Mouse (Mus musculus) heart, postnatal 0 days (tissue): ENCODE results near the gene Fam13c. TPM values are rescaled to one million over a fixed set of nuclear protein-coding genes. Genes with fewer than 3 reads are reported as not detected.

Experiments used
- ATAC-seq: fragments of 200-750 bp; cut with Nextera tagmentation; 2 replicates; pipeline ENCODE4 v1.8.0; 2017; ENCODE audit warnings: low read depth, moderate number of reproducible peaks, moderate library complexity; ENCODE audit not compliant: insufficient read depth
- DNase-seq: peaks from one replicate; pipeline ENCODE4 v3.0.0-alpha.2; 2016; ENCODE audit warnings: low spot score
- H3K27ac ChIP-seq: fragments of 300-500 bp; sonication (generic); 2 replicates; pipeline ENCODE4 v1.5.1; 2014; ENCODE audit warnings: low read depth, mild to moderate bottlenecking
- H3K27me3 ChIP-seq: fragments of 300-500 bp; sonication (generic); 2 replicates; pipeline ENCODE4 v1.6.1; 2014; ENCODE audit warnings: low read length, mixed read lengths; ENCODE audit not compliant: control insufficient read depth, insufficient read depth
- H3K36me3 ChIP-seq: fragments of 300-500 bp; sonication (generic); replicated peaks from 2 replicates; pipeline ENCODE4 v1.6.1; 2014; ENCODE audit warnings: low read length, mixed read lengths; ENCODE audit not compliant: control insufficient read depth, insufficient read depth
- H3K4me1 ChIP-seq: fragments of 300-500 bp; sonication (generic); 2 replicates; pipeline ENCODE4 v1.6.1; 2014; ENCODE audit warnings: antibody characterized with exemption; ENCODE audit not compliant: control insufficient read depth, insufficient read depth
- H3K4me2 ChIP-seq: fragments of 300-500 bp; sonication (generic); 2 replicates; pipeline ENCODE4 v1.6.1; 2014; ENCODE audit warnings: low read depth, mild to moderate bottlenecking, low read length, moderate library complexity
- H3K4me3 ChIP-seq: fragments of 300-500 bp; sonication (generic); 2 replicates; pipeline ENCODE4 v1.5.1; 2014; ENCODE audit warnings: low read depth, low read length
- H3K9ac ChIP-seq: fragments of 300-500 bp; sonication (generic); replicated peaks from 2 replicates; pipeline ENCODE4 v1.6.1; 2014; ENCODE audit warnings: low read depth, low read length, mixed read lengths
- H3K9me3 ChIP-seq: fragments of 300-500 bp; sonication (generic); replicated peaks from 2 replicates; pipeline ENCODE4 v1.6.1; 2016; ENCODE audit warnings: low read length; ENCODE audit not compliant: control insufficient read depth
- CTCF ChIP-seq: IDR thresholded peaks from 2 replicates; pipeline ENCODE4 v1.5.1; 2016; ENCODE audit warnings: antibody characterized with exemption, control low read depth, low read depth
- EP300 ChIP-seq: IDR thresholded peaks from 2 replicates; pipeline ENCODE4 v1.6.1; 2016; ENCODE audit warnings: antibody characterized with exemption, low read depth
- WGBS: fragments of 180-500 bp; shearing (Covaris S2); extraction: QIAGEN DNeasy Blood & Tissue Kit; methylation state at CpG from one replicate; pipeline ENCODE4 v1.1.7; 2014; 5-methylcytosine and 5-hydroxymethylcytosine counted together
- polyA plus RNA-seq: library from polyadenylated mRNA; unstranded; fragments of >200 nt; fragmentation: Nextera tagmentation; extraction: Ambion mirVana; gene quantifications from 2 replicates; pipeline ENCODE4 v1.2.1, GENCODE M21; 2015
- total RNA-seq: library from RNA; depleted of rRNA; stranded (reverse); fragments of >200 nt; gene quantifications from 2 replicates; pipeline ENCODE4 v1.2.3, GENCODE M21; 2014; ENCODE audit warnings: low replicate concordance

Gene Fam13c
- total and polyA plus RNA-seq, 2 experiments from 2014 or later, result 0.19 to 7.8 TPM

GRCm38 (mm10) chr10:70530185-70530823, 90.0 kb downstream of the Fam13c start:
- Histone ChIP-seq H3K36me3 (no peaks in the 10 kb centered on the region), H3K9me3 (0 out of 2 replicates have a peak, but pooled peaks cover 2% of the 10 kb centered on the region), H3K4me2 (no peak overlapping the region), H3K9ac (no peak overlapping the region), H3K27me3 (no peaks in the 10 kb centered on the region), H3K4me1 (no peaks in the 10 kb centered on the region), H3K4me3 (no peak overlapping the region), H3K27ac (no peak overlapping the region)
- WGBS, result 76% methylated on average over 12 of the region's 12 CpGs
- TF ChIP-seq CTCF (no peak), EP300 (no peak)
- no peak for ATAC-seq
- no peak for DNase-seq

GRCm38 (mm10) chr10:70532249-70532648, 92.0 kb downstream of the Fam13c start:
- TF ChIP-seq CTCF (no peak), EP300 (no peak)
- Histone ChIP-seq H3K4me2 (no peak overlapping the region), H3K27me3 (no peaks in the 10 kb centered on the region), H3K27ac (no peak overlapping the region), H3K9ac (no peak overlapping the region), H3K4me1 (no peaks in the 10 kb centered on the region), H3K9me3 (no peaks in the 10 kb centered on the region), H3K36me3 (no peaks in the 10 kb centered on the region), H3K4me3 (no peak overlapping the region)
- DNase-seq (no peak), ATAC-seq (no peak)
- WGBS, result 75% methylated on average over 9 of the region's 9 CpGs

DNA sequence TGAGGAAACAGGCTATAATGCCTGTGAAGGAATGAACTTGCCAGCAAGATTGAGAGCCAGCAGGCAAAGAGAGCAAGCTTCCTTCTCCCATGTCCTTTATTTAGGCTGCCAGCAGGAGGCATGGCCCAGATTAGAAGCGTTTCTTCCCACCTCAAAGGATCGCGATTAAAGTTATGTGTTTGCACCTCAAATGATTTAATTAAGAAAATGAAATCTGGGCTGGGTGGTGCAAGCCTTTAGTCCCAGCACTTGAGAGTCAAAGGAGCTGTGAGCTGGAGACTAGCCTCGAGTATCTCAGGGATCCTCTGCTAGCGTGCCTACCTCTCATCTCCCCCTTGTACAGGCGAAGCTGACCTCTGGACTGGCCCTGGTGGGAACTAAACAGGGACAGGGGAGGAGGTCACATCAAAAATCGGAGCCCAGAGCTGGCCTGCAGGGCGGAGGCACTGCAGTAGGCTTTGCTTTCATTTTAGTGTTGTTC, 93.1 kb downstream of the Fam13c start:
- no peak for TF ChIP-seq EP300
- no peak for TF ChIP-seq CTCF
- H3K4me1 ChIP-seq, result no peaks in the 10 kb centered on the region
- no peaks in the 10 kb centered on the region for H3K27me3 ChIP-seq
- 72% methylated on average over 8 of the region's 8 CpGs for WGBS
- no peak for ATAC-seq
- no peaks in the 10 kb centered on the region for H3K9me3 ChIP-seq
- DNase-seq, result no peak
- H3K9ac ChIP-seq, result no peak overlapping the region
- no peaks in the 10 kb centered on the region for H3K36me3 ChIP-seq
- no peak overlapping the region for H3K4me3 ChIP-seq
- H3K4me2 ChIP-seq, result no peak overlapping the region
- no peak overlapping the region for H3K27ac ChIP-seq

DNA sequence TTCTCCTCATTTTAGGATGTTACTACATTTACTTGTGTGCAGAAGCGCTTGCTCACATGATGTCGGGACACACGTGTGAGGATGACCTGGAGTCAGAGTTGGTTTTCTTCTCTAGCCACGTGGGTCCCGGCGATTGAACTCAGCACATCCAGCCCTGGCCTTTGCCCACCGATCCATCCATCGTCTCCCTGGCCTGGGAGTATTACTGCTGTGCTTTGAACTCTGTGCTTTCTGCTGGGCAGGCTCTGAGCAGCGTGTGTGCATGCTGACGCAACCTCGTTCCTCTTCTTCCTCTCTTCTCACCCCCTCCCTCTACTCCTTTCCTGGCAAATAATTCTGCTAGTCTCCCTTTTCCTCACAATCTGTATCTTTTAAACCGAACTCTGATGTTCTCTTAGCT, 93.7 kb downstream of the Fam13c start:
- TF ChIP-seq EP300 (no peak), CTCF (no peak)
- H3K36me3 ChIP-seq, result no peaks in the 10 kb centered on the region
- H3K27me3 ChIP-seq, result no peaks in the 10 kb centered on the region
- no peak overlapping the region for H3K4me2 ChIP-seq
- no peak for DNase-seq
- H3K4me3 ChIP-seq, result no peak overlapping the region
- 84% methylated on average over 12 of the region's 12 CpGs for WGBS
- no peak overlapping the region for H3K27ac ChIP-seq
- no peak for ATAC-seq
- H3K4me1 ChIP-seq, result no peaks in the 10 kb centered on the region
- no peak overlapping the region for H3K9ac ChIP-seq
- H3K9me3 ChIP-seq, result no peaks in the 10 kb centered on the region

GRCm38 (mm10) chr10:70534571-70534970, 94.3 kb downstream of the Fam13c start:
- no peak for DNase-seq

GRCm38 (mm10) chr10:70535401-70535800, 95.1 kb downstream of the Fam13c start:
- Histone ChIP-seq H3K9ac (no peak overlapping the region), H3K36me3 (no peaks in the 10 kb centered on the region), H3K4me1 (no peaks in the 10 kb centered on the region), H3K9me3 (no peaks in the 10 kb centered on the region), H3K27me3 (no peaks in the 10 kb centered on the region), H3K27ac (no peak overlapping the region), H3K4me2 (no peak overlapping the region), H3K4me3 (no peak overlapping the region)
- 82% methylated on average over 12 of the region's 12 CpGs for WGBS
- no peak for TF ChIP-seq EP300
- TF ChIP-seq CTCF, result no peak
- DNase-seq, result no peak
- ATAC-seq, result no peak

More at GRCm38 (mm10) chr10:70534571-70534970, 94.3 kb downstream of the Fam13c start:
- Histone ChIP-seq H3K4me3 (no peak overlapping the region), H3K9me3 (no peaks in the 10 kb centered on the region), H3K27ac (no peak overlapping the region), H3K9ac (no peak overlapping the region), H3K36me3 (no peaks in the 10 kb centered on the region), H3K4me1 (no peaks in the 10 kb centered on the region), H3K27me3 (no peaks in the 10 kb centered on the region), H3K4me2 (no peak overlapping the region)
- 93% methylated on average over 10 of the region's 10 CpGs for WGBS
- TF ChIP-seq EP300, result no peak
- TF ChIP-seq CTCF, result no peak
- no peak for ATAC-seq
